Mouse (Mus musculus): ENCODE data around the gene Cd72.

DNA sequence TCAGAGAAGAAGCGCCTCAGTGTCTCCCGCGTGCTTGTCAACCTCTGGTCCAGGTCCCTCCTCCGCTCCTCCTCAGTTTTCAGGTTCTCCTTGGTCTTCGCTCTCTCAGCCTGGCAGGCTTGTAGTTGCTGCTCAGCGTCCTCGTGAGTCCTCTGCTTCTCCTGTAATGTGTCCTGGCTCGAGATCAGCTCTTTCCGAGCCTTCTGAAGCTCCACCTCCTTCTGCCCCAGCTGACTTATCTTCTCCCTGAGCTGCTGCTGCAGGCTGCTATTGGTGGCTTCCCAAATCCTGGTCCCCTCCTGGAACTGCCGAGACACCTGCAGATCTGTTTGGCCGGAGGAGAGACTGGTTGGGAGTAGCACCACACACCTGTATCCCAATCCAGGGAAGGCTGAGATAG, 2.1 kb downstream of the Cd72 start:
- TF ChIP-seq POLR2A (IDR thresholded peaks at IDR 0.05; ENCODE audit: borderline replicate concordance, insufficient read depth, low read length) (no peak), CTCF (IDR thresholded peaks at IDR 0.05; ENCODE audit: borderline replicate concordance, insufficient read depth, low read depth, low read length) (no peak)

Data from cerebellum, adult 2 months (tissue).